Mouse (Mus musculus) common myeloid progenitor, adult 5-6 weeks (primary cell): ENCODE results near the gene Patl2. TPM values are rescaled to one million over a fixed set of nuclear protein-coding genes. Genes with fewer than 3 reads are reported as not detected.

Experiments used
- ATAC-seq: replicated peaks from 2 replicates; pipeline ENCODE4 v1.8.0; 2016; ENCODE audit warnings: low read depth, mild to moderate bottlenecking, moderate TSS enrichment, inconsistent platforms; ENCODE audit not compliant: poor library complexity, severe bottlenecking
- total RNA-seq: library from RNA; stranded (forward); fragments of 200-1000, 187-1606 nt; gene quantifications from 2 replicates; pipeline ENCODE4 v1.2.3, GENCODE M21; 2017

The Patl2 gene
- total RNA-seq, 1 experiment from 2014 or later = not detected

DNA sequence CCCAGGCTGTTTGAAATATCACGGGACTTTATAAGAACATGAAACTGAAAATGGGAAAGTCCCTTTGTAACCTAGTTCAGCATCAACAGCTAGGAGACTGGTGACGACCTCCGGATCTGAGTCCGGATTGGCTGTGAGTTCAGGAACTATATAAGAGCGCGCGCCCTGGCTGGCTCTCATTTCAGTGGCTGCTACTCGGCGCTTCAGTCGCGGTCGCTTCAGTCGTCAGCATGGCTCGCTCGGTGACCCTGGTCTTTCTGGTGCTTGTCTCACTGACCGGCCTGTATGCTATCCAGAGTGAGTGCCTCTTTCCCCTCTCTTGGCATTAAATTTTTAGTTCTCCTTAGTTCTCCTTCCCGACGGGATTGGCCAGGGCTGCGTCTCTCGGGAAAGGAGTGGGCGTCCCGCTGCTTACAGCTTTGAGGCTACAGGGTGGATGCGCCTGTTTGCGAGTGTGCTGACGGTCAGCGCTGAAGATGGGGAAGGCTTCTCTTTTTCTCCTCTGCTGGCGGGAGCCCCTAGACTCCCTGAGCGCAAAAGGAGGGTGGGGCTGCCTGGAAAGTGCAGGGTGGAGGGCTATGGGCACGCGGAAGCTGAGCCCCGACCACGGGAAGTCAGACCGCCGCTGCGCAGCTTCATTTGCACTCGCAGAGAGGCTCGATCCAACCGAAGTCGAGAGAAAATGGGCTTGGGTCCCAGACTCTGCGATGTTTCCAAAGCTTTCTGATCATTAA, 38.3 kb downstream of the Patl2 start, which contains the start of gene B2m:
B2m (plus strand) TSS at position 179 of the 734 bp plus-strand sequence.
- ATAC-seq = peak; percentile 83

DNA sequence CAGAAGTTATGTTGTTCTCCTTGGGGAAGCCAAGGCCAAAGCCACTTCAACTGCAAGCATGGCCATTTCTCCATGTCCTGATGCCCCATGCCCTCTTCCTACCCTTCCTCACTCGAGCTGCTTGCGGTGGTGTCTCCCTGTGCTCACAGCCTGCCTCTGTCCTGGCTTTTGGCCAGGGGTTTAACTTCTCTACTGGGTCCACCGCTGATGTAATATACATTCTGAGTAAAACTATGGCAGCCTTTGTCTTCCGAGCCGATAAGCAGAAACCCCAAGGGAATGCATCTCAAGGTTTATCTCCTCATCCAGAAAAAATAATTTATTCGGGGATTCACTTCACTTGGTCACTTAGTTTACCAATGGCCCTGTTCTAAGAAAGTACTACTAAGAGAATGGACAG, 39.3 kb downstream of the Patl2 start:
- ATAC-seq = peak; percentile 43

DNA sequence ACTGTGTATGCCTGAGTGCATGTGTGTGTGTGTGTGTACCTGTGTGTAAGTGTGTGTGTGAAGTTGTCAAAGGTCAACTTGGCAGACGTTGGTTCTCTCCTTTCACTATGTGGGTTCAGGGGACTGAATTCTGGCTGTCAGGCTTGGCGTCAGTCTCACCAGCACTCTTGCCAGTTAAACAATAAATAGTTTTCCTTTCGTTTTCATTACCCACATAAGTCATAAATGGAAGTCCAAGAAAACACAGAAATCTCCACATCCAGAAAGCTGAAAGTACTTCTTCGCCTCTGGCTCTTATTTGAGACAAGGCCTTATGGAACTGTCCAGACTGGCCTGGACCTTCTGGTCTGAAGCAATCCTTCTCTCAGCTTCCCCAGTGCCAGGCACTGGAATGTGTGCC, 40.2 kb downstream of the Patl2 start:
- ATAC-seq = no peak

DNA sequence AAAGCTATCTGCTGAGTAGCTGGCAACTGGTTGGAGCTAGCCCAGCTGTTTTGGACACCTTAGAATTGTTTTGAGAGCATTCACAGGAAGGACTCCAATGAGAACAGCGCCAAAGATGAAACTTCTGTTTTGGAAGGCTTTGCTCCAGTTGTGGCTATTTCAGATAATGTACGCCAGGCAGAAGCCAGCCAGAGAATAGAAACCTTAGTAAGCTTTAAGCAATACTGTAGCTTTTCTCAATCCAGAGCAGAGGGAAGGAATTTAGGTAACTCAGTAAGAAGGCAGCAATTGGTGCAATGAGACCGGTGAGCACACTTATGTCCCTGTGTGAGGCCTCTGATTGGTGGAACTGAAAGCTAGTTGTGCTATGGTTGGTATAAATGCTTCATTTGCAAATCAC, 42.9 kb downstream of the Patl2 start:
- ATAC-seq = no peak

DNA sequence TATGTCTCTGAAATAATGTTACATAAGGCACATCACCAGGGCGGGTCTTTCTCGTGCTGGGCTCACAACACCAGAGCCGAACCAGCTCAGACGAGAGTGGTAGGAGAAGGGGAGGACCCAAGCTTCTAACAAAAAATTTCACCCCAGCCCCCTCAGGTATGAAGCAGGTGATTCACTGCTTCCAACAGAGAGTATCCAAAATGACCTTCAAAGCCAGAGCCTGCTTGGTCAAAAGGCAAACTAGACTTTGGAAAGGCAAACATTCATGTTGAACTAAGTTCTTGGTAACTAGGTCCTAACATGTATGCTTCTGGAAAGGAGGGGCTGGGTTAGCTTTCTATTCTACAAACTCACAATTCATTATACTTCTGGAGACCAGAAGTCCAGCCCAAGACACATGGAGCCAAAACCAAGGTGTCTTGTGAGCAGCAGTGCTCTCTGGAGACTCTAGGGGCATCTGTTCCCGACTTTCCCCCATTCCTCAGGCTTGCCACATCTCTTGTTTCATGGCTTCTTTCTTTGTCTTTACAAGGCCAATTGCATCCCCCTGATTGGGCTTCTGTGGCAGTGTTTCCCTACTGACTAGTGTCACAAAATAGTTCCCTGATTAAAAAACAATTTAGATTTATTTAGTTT, 44.5 kb downstream of the Patl2 start:
- ATAC-seq = peak; percentile 53; the same call in 1 of the 2 replicates

DNA sequence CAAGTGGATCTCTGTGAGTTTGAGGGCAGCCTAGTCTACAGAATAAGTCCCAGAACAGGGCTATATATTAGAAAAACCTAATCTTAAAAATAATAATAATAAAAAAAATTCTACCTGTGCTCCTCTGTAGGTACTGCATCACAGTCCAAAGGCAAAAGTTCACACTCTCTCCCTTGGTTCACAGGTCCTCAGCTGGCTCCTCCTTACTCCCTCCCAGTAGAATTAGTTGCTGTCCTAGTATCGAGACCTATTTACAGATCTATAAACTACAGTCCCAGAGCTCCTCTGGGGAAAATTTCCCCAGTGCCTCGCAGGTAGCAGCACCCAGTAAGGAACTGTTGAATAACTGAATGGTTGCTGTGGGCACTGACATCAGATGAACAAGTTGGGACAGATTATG, 45.2 kb downstream of the Patl2 start:
- ATAC-seq = no peak

DNA sequence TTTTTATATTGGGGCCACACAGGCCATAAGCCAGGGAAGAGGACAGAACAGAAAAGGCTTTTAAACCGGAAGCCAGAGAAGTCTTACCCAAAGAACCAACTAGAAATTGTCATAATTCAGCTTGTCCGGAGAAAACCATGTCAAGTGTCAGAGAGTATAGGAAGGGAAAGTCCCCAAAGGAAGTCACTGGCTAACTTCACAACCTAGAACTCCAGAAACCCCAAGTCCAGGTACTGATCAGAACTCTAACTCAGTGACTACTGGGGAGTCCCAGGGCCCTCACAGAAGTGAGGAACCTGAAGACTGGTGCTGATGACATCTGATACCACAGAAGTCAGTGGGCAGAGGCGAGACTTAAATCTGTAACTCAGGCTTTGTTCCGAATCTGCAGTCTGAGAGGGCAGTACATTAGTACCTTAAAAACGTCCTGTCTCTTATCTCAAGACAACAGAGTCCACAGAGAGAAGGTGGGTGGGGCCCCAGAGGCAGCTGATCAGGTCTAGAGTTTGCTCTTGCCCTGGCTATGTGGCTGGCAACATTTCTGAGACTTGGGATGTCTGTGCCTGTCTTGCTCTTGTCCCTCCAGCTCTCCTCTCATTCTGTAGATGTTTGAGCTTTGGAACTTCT, 48.0 kb downstream of the Patl2 start:
- peak; percentile 96 for ATAC-seq

DNA sequence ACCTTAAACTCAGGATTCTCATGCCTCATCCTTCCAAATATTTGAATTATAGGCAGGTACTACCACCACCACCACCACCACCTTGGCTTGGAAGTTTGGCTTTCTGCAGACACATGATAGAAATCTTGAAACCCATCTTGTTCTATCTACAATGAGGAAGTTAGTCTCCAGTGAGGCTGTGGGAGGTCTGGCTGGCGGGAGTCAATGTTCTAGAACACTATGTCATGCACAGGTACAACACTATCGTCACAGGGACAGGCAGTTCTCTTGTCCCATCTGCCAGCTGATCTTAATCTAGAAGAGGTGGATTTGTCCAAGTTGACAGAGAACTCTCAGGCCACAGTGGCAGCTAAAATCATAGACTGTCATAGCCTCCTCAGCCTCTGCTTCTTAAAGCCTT, 53.4 kb downstream of the Patl2 start:
- ATAC-seq = peak; percentile 29; the same call in 1 of the 2 replicates

DNA sequence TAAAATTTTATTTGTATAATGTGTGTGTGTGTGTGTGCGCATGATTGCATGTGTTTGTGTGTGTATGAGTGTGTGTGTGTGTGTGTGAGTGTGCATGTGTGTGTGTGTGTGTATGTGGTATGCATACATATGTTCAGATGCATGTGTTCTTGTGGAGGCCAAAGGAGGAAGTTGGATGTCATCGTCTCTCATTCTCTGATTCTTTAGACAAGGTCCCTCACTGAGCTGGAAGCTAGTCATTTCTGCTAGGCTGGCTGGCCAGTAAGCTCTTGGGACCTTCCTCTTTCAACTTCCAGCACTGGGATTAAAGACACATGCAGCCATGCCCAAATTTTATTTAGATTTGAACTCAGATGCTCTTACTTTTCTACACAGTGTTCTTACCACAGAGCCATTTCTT, 53.9 kb downstream of the Patl2 start:
- ATAC-seq = peak; percentile 59; the same call in 1 of the 2 replicates

DNA sequence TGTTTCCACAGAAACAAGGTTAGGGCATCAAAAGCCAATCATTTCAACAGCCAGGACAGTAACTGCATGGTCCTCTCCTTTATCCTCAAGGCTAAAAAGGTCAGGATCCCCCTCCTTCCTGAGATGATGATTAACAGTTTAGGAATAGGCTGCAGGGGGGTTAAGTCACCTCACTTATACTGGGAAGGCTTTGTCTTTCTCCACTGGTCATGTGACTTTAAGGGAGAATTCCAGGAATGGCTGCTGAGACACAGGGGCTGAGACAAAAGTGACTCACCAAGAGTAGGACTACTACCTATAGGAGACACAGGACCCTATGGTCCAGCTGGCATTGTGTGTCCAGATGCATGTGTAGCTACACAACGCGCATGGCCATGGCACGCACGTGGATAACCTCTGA, 58.4 kb downstream of the Patl2 start:
- no peak for ATAC-seq

DNA sequence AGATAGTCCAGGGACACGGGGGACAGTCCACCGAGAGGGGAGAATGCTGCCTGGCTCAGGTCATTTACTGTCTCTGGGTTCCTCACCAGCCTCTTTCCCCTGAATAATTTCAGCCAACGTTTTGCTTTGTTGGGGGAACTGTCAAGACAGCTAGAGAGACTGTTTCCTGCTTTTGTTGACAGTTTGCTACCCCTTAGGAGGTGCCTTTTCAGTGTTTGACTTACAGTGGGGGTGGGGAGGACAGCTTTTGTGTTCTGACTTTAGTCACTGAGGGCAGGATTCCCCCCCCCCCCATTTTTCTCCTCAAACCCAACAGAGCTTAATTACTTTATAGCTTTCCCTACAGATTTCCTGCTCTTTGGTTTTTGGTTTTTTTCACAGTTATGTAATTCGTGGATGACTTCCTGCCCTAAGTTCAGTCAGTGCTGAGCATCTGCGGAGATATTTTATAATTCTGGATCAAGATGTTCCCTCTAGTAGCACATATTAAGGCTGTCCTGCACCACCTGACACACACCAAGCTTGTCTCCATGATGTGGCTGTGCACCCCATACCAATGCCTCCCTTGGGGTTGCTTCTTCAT, 59.1 kb downstream of the Patl2 start:
- ATAC-seq = no peak

DNA sequence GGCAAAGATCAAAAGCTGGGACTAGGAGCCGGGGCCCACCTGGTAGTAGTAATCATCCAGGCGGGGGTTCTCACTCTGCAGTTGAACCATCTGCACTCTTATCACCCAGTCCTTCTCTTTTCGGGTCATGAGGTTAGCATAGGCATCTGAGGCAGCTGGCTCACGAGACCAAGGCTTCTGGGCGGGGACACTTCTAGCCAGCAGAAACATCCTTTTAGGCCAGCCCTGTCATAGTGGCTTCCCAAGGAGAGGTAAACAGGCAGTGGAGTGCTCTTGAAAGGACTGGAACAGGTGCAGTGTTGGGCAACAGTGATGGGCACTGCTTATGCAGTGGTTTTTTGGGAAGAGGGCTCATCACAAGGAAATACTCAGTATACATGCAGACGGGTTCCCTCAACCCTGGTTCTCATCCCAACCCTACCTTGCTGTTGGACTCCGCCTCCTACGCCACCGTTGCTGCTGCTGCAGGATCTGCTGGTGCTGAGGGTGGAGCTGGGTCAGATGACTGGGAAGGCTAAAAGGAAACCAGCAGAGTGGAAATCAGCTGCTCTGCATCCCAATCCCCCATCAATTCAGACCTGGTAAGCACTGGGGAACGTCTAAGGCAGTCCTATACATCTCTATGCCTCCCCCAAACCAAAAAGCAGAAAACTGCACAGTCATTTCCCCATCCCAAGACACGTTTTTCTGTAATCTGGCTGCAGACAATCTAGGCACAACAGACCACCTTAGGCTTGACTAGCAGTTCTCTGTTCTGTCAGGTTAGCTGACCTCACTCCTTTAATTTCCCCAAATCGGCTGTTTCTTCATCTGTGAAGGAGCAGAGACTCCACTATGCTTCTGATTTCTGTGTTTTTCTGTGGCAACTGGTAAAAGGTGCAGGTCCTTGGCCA, 60.1 kb downstream of the Patl2 start:
- ATAC-seq = peak; percentile 76

DNA sequence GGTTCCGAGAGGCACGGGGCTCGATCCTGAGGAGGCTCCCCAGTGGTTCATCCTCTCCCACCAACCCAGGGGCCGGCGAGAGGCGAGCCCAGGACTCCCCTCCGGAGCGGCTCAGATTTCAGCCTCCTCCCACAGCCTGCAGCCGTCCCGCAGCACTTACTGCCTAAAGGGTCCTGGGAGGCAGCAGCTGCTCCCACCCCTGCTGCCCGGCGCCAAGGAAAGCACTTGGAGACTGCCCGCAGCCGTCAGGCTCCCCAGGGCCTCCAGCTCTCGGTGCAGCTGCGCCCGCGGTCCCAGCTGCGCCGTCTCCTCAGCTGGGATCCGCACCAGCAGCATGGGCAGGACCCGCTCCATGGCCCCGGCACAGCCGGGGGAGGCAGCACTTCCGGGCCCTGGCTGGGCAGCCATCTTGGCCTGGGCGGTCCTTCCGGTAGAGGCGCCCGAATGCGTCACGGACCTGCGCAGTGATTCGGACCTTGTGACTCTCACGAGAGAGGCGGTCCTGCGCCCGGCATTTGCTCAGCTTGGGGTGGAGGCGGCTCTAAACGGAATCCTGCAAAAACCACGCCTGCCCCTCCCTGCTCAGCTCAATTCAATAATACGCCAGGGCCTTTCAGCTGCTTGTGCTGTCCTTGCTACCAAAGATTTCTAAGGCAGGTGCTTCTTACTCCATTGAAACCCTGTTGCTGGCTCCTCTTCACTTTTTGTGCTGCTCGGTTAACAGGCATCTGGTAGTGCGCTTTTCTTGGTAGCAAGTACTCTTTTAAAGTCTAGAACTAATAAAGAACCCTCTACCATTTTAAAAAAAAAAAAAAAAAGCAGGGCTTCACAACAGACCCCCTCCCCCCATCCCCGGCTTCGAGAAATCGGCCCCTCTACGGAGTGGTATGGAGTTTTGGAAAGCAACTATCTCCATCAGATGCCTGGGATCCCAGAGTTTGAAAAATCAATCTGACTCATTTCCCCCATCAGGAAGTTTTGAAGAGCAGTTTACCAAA, 67.7 kb downstream of the Patl2 start, which contains the start of gene Spg11:
Spg11 (minus strand) TSS at position 426 of the 998 bp plus-strand sequence.
- ATAC-seq = peak; percentile 99

DNA sequence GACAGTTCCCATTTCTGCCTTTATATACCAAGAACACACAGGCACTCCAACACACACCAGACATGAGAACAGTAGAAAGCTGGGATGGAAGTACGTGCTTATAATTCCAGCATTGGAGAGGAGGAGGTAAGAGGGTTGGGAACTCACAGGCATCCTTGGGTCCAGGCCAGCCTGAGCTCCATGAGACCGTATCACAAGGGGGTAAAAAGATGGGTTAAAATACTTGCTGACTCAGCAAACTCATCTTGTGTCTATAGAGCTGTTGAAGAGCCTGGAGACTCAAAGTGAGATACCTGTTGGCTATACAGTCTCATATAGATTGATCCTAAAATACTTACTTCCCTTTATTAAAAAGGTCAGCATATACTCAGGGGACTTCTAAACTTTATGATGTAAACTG, 69.1 kb downstream of the Patl2 start:
- no peak for ATAC-seq

DNA sequence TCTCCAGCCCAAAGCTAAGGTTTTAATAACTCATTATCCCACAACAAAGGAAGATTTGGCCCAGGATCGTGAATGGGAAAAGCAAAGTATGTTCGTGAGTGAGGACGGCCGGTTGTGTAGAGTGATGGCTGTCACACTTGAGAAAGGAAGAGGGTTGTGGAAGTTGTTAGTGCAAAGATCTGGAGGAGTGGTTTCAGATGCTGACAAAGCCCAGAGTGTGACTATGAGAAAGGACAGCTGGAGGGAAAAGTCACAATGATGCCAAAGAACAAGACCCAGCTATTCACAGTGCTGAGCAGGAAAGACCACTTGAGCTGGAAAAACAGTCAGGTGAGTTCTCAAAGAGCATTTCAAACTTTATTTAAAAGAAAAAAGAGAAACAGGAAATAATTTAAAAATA, 76.3 kb downstream of the Patl2 start:
- no peak for ATAC-seq

DNA sequence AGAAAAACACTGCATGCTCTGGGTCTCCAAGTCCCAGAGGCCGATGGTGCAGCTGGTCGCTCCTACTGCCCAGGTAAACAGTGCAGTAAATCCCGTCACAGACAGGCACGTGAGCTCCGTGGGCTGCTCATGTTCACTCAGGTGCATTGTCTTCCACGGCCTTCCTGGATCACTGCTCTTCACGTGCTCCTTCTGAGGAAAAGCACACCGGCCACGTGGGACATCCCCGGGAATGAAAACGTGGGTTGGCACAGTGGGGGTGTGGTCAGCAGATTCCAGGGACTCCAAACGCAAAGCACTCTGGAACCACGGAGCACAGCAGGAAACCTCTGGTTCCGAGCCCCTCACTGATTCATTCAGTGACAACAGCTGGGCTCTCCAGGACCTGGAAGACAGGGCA, 77.9 kb downstream of the Patl2 start:
- no peak for ATAC-seq

DNA sequence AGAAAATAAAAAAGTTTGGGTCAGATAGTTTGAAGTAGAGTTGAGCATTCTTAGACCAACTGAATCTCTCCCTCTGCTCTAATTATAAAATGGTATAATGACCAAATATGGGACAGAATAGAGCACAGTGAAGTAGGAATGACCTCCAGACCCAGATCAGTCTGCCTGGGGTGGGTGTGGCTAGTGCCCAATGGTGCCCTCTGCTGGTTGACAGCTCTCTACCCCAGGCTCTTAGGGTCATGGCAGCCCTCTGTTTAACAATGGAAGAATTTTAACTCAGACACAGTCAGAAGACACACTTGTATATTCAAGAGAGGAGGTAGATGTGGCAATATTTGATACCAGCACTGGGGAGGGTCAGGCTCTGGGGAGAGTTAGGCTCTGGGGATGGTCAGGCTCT, 83.9 kb downstream of the Patl2 start:
- ATAC-seq = peak; percentile 93

DNA sequence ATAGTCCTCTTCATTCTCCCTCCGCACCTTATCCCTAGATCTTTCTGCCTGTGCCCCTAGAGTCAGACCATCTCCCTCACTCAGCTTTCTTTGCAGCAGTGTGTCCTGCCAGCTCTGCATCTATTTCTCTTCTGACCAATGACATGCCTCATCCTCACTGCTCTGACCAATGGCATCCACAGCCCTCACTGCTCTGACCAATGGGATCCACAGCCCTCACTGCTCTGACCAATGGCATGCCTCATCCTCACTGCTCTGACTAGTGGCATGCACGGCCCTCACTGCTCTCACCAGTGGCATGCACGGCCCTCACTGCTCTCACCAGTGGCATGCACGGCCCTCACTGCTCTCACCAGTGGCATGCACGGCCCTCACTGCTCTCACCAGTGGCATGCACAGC, 88.3 kb downstream of the Patl2 start:
- 0 out of 2 replicates have a peak, but pooled peaks have one; percentile 32 for ATAC-seq

DNA sequence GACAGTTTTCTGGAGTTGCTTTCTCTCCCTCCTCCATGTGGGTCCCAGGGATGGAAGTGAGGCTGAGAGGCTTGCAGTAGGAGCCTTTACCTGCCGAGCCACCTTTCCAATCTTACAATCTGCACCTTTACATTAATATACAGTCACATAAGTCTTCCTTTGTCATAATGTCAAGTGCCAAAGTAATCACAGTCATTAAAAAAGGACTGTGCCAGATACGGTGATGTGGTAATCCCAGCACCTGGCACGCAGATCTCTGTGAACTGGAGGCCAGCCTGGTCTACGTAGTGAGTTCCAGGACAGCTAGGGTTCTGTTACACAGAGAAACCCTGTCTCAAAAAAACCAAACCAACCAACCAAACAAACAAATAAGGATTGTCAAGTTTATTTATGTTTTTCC, 92.1 kb downstream of the Patl2 start:
- ATAC-seq = no peak
